In genomic region chr14:62867576-62867975, GRCm38 (mm10) we compare ENCODE assay signal across 24 mouse cellular contexts. TPM values are rescaled to one million over a fixed set of nuclear protein-coding genes. Genes with fewer than 3 reads are reported as not detected.
DNase-seq lines count a peak whose midpoint lies in the region; ATAC-seq and TF ChIP-seq lines count a peak whose summit lies in the region.
"Had no signal": no experiment of that assay in that cellular context is flagged by ENCODE, and none has a peak within 500 bp of the region (broad histone marks: within the 10 kb centered on the region; RNA-seq: fewer than 3 reads in every experiment).

No protein-coding gene starts in this region.

- H3K27ac ChIP-seq in heart, embryonic 10.5 days: no peak overlapping the region
- H3K27ac ChIP-seq in neural tube, embryonic 15.5 days (replicated peaks): peak overlapping the region; percentile 23; the same call in 1 of the 2 replicates
- H3K27ac ChIP-seq in CH12.LX (ENCODE audit: insufficient read depth, low read depth): no peak overlapping the region
- peak overlapping the region; percentile 98 for H3K27ac ChIP-seq in macrophage
- H3K27ac ChIP-seq in kidney, adult 2 months (ENCODE audit: insufficient read depth, low read depth, low read length): no peak overlapping the region
- H3K27ac ChIP-seq: embryonic facial prominence, embryonic 12.5 days; forebrain, embryonic 15.5 days; hindbrain, embryonic 15.5 days; liver, embryonic 13.5 days; lung, embryonic 15.5 days; midbrain, embryonic 13.5 days had no signal

- H3K79me2 ChIP-seq in CH12.LX (replicated peaks; ENCODE audit: control insufficient read depth, extremely low read depth, insufficient read depth, poor library complexity, severe bottlenecking): no peaks in the 10 kb centered on the region
- H3K79me2 ChIP-seq in macrophage (ENCODE audit: inconsistent target): peaks cover 93% of the 10 kb centered on the region

- in situ Hi-C loops in CH12.LX (cut with MboI; ENCODE audit: low pct_ligation_motif_present, low pct_unique_long_range_greater_than_20kb, low sequenced_read_pairs): no loop called here

- peak; percentile 82 for TF ChIP-seq EP300 in CH12.LX (IDR thresholded peaks at IDR 0.05; ENCODE audit: low read length)

- peak; percentile 28 for DNase-seq in heart, embryonic 10.5 days (ENCODE audit: low spot score)
- DNase-seq in heart, postnatal 36 days: no peak
- DNase-seq in neural tube, embryonic 10.5 days (ENCODE audit: extremely low spot score, low spot score): no peak
- peak; percentile 69 for DNase-seq in CH12.LX (ENCODE audit: extremely low read depth)
- DNase-seq in kidney, adult 2 months: no peak
- DNase-seq: cerebellum, adult 11 months; cerebellum, postnatal 10 days; gastrocnemius, postnatal 36 days; left cerebral cortex, postnatal 4 days; liver, embryonic 13.5 days; right cerebral cortex, postnatal 14 days; spleen, adult 18-20 months; thymus, postnatal 36 days had no signal

- H3K27me3 ChIP-seq in heart, embryonic 10.5 days (ENCODE audit: insufficient read depth, poor library complexity, severe bottlenecking): no peaks in the 10 kb centered on the region
- H3K27me3 ChIP-seq in neural tube, embryonic 15.5 days (replicated peaks): no peaks in the 10 kb centered on the region
- no peaks in the 10 kb centered on the region for H3K27me3 ChIP-seq in CH12.LX (replicated peaks)
- no peaks in the 10 kb centered on the region for H3K27me3 ChIP-seq in kidney, adult 2 months (replicated peaks; ENCODE audit: control insufficient read depth, insufficient read depth, low read length)
- H3K27me3 ChIP-seq: embryonic facial prominence, embryonic 12.5 days; forebrain, embryonic 15.5 days; hindbrain, embryonic 15.5 days; liver, embryonic 13.5 days; lung, embryonic 15.5 days; midbrain, embryonic 13.5 days; Patski had no signal

- no peak overlapping the region for H3K4me3 ChIP-seq in heart, embryonic 10.5 days
- no peak overlapping the region for H3K4me3 ChIP-seq in neural tube, embryonic 15.5 days (replicated peaks)
- H3K4me3 ChIP-seq in CH12.LX (replicated peaks in 1 of 3; ENCODE audit: low read depth in 2 of 3, low read length in 2 of 3, poor library complexity in 1 of 3) (no peak overlapping the region), macrophage (ENCODE audit: inconsistent target) (no peak overlapping the region)
- no peak overlapping the region for H3K4me3 ChIP-seq in kidney, adult 2 months (ENCODE audit: insufficient read depth, low read depth, low read length)
- H3K4me3 ChIP-seq: embryonic facial prominence, embryonic 12.5 days; erythroblast, embryonic 14.5 days; forebrain, embryonic 15.5 days; hindbrain, embryonic 15.5 days; liver, embryonic 13.5 days; lung, embryonic 15.5 days; midbrain, embryonic 13.5 days had no signal

- intact Hi-C loops in heart, postnatal 36 days (cut with DNase I): no loop called here

- no peaks in the 10 kb centered on the region for H3K9me3 ChIP-seq in heart, embryonic 10.5 days
- H3K9me3 ChIP-seq in neural tube, embryonic 15.5 days (replicated peaks): peaks cover 3% of the 10 kb centered on the region; the same call in 1 of the 2 replicates
- H3K9me3 ChIP-seq in CH12.LX (replicated peaks; ENCODE audit: low read length): peaks cover 5% of the 10 kb centered on the region
- H3K9me3 ChIP-seq: forebrain, embryonic 15.5 days; hindbrain, embryonic 15.5 days; liver, embryonic 13.5 days; lung, embryonic 15.5 days had no signal

- H3K4me2 ChIP-seq in neural tube, embryonic 15.5 days: no peak overlapping the region
- no peak overlapping the region for H3K4me2 ChIP-seq in CH12.LX (ENCODE audit: insufficient read depth, low read depth, poor library complexity, severe bottlenecking)
- H3K4me2 ChIP-seq: embryonic facial prominence, embryonic 12.5 days; forebrain, embryonic 15.5 days; hindbrain, embryonic 15.5 days; liver, embryonic 13.5 days; lung, embryonic 15.5 days; midbrain, embryonic 13.5 days had no signal

- no peak overlapping the region for H3K9ac ChIP-seq in neural tube, embryonic 15.5 days (replicated peaks)
- H3K9ac ChIP-seq in CH12.LX (ENCODE audit: insufficient read depth, low read depth): no peak overlapping the region
- H3K9ac ChIP-seq: embryonic facial prominence, embryonic 12.5 days; forebrain, embryonic 15.5 days; hindbrain, embryonic 15.5 days; liver, embryonic 13.5 days; lung, embryonic 15.5 days; midbrain, embryonic 13.5 days had no signal

- TF ChIP-seq POLR2A in CH12.LX (IDR thresholded peaks at IDR 0.05; ENCODE audit: low read depth, low read length): no peak
- TF ChIP-seq POLR2A in kidney, adult 2 months (IDR thresholded peaks at IDR 0.05; ENCODE audit: low read depth, low read length): no peak

- 83% methylated on average over 1 of the region's 1 CpGs for WGBS in heart, embryonic 10.5 days
- 94% methylated on average over 1 of the region's 1 CpGs for WGBS in neural tube, embryonic 15.5 days
- 50% methylated on average over 1 of the region's 1 CpGs for WGBS in macrophage (ENCODE audit: missing documents)
- 82% methylated on average over 1 of the region's 1 CpGs for WGBS in kidney, adult 2 months

- no peak for ATAC-seq in neural tube, embryonic 15.5 days (ENCODE audit: low FRiP score)
- ATAC-seq: activated CD4-positive, CD25-positive, alpha-beta regulatory T cell, adult 4 months; forebrain, embryonic 15.5 days; intestine, embryonic 16.5 days; Patski had no signal

- no peak for TF ChIP-seq RAD21 in CH12.LX (IDR thresholded peaks at IDR 0.05; ENCODE audit: low read depth, low read length)

- dilution Hi-C loops in CH12.LX (cut with MboI; ENCODE audit: extremely low pct_ligation_motif_present, extremely low pct_unique_long_range_greater_than_20kb, low sequenced_read_pairs): no loop called here

- H3K4me1 ChIP-seq in heart, embryonic 10.5 days: peaks cover 23% of the 10 kb centered on the region
- peaks cover 8% of the 10 kb centered on the region; the same call in 1 of the 2 replicates for H3K4me1 ChIP-seq in neural tube, embryonic 15.5 days
- peaks cover 6 to 80% of the 10 kb centered on the region in 2 experiments for H3K4me1 ChIP-seq in CH12.LX (ENCODE audit: control insufficient read depth in 1 of 2, insufficient read depth in 2 of 2)
- H3K4me1 ChIP-seq in kidney, adult 2 months (ENCODE audit: control insufficient read depth, insufficient read depth, low read length): peaks cover 9% of the 10 kb centered on the region; the same call in 1 of the 2 replicates

- H3K36me3 ChIP-seq in heart, embryonic 10.5 days: no peaks in the 10 kb centered on the region; the same call in 1 of the 2 replicates
- no peaks in the 10 kb centered on the region for H3K36me3 ChIP-seq in neural tube, embryonic 15.5 days
- H3K36me3 ChIP-seq in CH12.LX (replicated peaks in 1 of 2; ENCODE audit: control insufficient read depth in 1 of 2, insufficient read depth in 1 of 2, low read length in 1 of 2): no peaks in the 10 kb centered on the region
- H3K36me3 ChIP-seq in macrophage (ENCODE audit: inconsistent target): no peaks in the 10 kb centered on the region
- no peaks in the 10 kb centered on the region for H3K36me3 ChIP-seq in kidney, adult 2 months (ENCODE audit: control insufficient read depth, insufficient read depth, low read length)
- H3K36me3 ChIP-seq: embryonic facial prominence, embryonic 12.5 days; forebrain, embryonic 15.5 days; liver, embryonic 13.5 days; lung, embryonic 15.5 days; midbrain, embryonic 13.5 days had no signal

- no peak for TF ChIP-seq CTCF in CH12.LX (conservative IDR thresholded peaks at IDR 0.05 in 1 of 2, IDR thresholded peaks at IDR 0.05 in 1 of 2; ENCODE audit: low read depth in 2 of 2, low read length in 2 of 2)
- no peak for TF ChIP-seq CTCF in kidney, adult 2 months (conservative IDR thresholded peaks at IDR 0.05; ENCODE audit: insufficient read depth, insufficient read length, low read depth, low read length)

TF ChIP-seq in CH12.LX, 34 proteins besides CTCF, POLR2A, EP300 and RAD21 (continues in another document):
- TF ChIP-seq TBP (conservative IDR thresholded peaks at IDR 0.05; ENCODE audit: low read depth, low read length) (no peak), IRF4 (IDR thresholded peaks at IDR 0.05; ENCODE audit: low read depth, low read length) (peak; percentile 43; the same call in 1 of the 2 replicates), ZNF384 (IDR thresholded peaks at IDR 0.05; ENCODE audit: low read depth, low read length) (no peak), POLR2AphosphoS2 (IDR thresholded peaks at IDR 0.05; ENCODE audit: low read depth, low read length) (no peak), CHD1 (IDR thresholded peaks at IDR 0.05; ENCODE audit: low read depth, low read length) (no peak), ZKSCAN1 (IDR thresholded peaks at IDR 0.05; ENCODE audit: borderline replicate concordance, low read depth, low read length) (no peak), SMC3 (IDR thresholded peaks at IDR 0.05; ENCODE audit: low read depth, low read length) (no peak), ZMIZ1 (IDR thresholded peaks at IDR 0.05; ENCODE audit: low read depth, low read length) (no peak), MYC (IDR thresholded peaks at IDR 0.05; ENCODE audit: low read depth, low read length) (no peak), RCOR1 (conservative IDR thresholded peaks at IDR 0.05; ENCODE audit: low read depth, low read length) (no peak), HCFC1 (IDR thresholded peaks at IDR 0.05; ENCODE audit: low read depth, low read length) (no peak), MAZ (IDR thresholded peaks at IDR 0.05; ENCODE audit: low read depth, low read length) (no peak), NELFE (IDR thresholded peaks at IDR 0.05; ENCODE audit: low read depth, low read length) (no peak), CHD2 (IDR thresholded peaks at IDR 0.05; ENCODE audit: low read length) (no peak), GABPA (IDR thresholded peaks at IDR 0.05; ENCODE audit: insufficient replicate concordance, low read depth, low read length) (no peak), E2F4 (IDR thresholded peaks at IDR 0.05; ENCODE audit: insufficient replicate concordance, low read depth, low read length) (no peak), USF2 (conservative IDR thresholded peaks at IDR 0.05; ENCODE audit: low read depth, low read length) (no peak), MXI1 (IDR thresholded peaks at IDR 0.05; ENCODE audit: low read depth, low read length) (no peak)

RNA-seq across cellular contexts. Expression of gene Wdfy2, which starts 30.1 kb away (rescaled TPM):
- polyA plus RNA-seq in heart, embryonic 10.5 days (2016; fragmentation: Nextera tagmentation; extraction: Ambion mirVana): 8.9 and 9.5 TPM in 2 replicates
- total RNA-seq in heart, postnatal 36 days (2021): 1 to 10 TPM; 6.6 to 7.9 TPM
- polyA plus RNA-seq in neural tube, embryonic 15.5 days (2015; fragmentation: Nextera tagmentation; extraction: Ambion mirVana): 7.0 and 7.4 TPM in 2 replicates
- 3.9 and 6.3 TPM in 2 replicates for total RNA-seq in CH12.LX (2012; rRNA removed)
- 6.7 and 7.6 TPM in 2 replicates for total RNA-seq in CH12.LX (2014; rRNA removed)
- polyA plus RNA-seq in CH12.LX (2012; ENCODE audit: insufficient read length, low read depth): 5.5 and 6.6 TPM in 2 replicates
- 100 to 1,000 TPM; 188 to 417 (median 275) TPM for total RNA-seq in macrophage (2018; cell fraction: chromatin; rRNA removed)
- 100 to 1,000 TPM in 14 of 26 experiments, 10 to 100 TPM in 12; 81.4 to 123 (median 102) TPM for total RNA-seq in macrophage (2018; cell fraction: cytosol; rRNA removed)
- 100 to 1,000 TPM; 184 to 344 (median 215) TPM for total RNA-seq in macrophage (2018; cell fraction: nucleus; rRNA removed)
- polyA plus RNA-seq in macrophage (2018): 45.8 to 65.5 TPM (median 65.1 TPM) in 3 replicates
- 7.7 and 8.3 TPM in 2 replicates for polyA plus RNA-seq in kidney, adult 2 months (2012; rRNA removed)

Comparison
In these comparisons a context has a peak if more than half of its experiments do, and no peak if none do; other contexts are left out.
1. DNase-seq: peak in heart, embryonic 10.5 days (single experiment) and CH12.LX (single experiment); none in heart, postnatal 36 days (0 of 2), neural tube, embryonic 10.5 days (single experiment) and kidney, adult 2 months (single experiment).
2. H3K27ac ChIP-seq: peak in neural tube, embryonic 15.5 days (single experiment) and macrophage (single experiment); none in heart, embryonic 10.5 days (single experiment), CH12.LX (single experiment) and kidney, adult 2 months (single experiment).